Mouse (Mus musculus) heart, adult 11 months (tissue): ENCODE measurements around the gene Prkaca.
A peak's percentile ranks its signal among the peaks of the same experiment; 100 is the strongest.

ENCODE experiments used
- DNase-seq: peaks from one replicate; pipeline ENCODE4 v3.0.0; 2022

The Prkaca gene

GRCm38 (mm10) chr8:84042066-84042947 lies 69.5 kb downstream of the Prkaca start, which contains the start of gene Il27ra:
Gene Il27ra (minus strand): TSS chr8:84042589.
- DNase-seq: peak; percentile 98

- DNase-seq: peak; percentile 98
Measured at GRCm38 (mm10) chr8:84042948-84043342, 70.2 kb downstream of the Prkaca start.

GRCm38 (mm10) chr8:84044103-84044502 lies 71.3 kb downstream of the Prkaca start:
- no peak for DNase-seq

GRCm38 (mm10) chr8:84044900-84045299 lies 72.1 kb downstream of the Prkaca start, which contains the start of gene Rln3:
Gene Rln3 (minus strand): TSS chr8:84045000.
- DNase-seq: no peak
